ENCODE assay signal across 8 mouse cellular contexts in the genomic region with DNA sequence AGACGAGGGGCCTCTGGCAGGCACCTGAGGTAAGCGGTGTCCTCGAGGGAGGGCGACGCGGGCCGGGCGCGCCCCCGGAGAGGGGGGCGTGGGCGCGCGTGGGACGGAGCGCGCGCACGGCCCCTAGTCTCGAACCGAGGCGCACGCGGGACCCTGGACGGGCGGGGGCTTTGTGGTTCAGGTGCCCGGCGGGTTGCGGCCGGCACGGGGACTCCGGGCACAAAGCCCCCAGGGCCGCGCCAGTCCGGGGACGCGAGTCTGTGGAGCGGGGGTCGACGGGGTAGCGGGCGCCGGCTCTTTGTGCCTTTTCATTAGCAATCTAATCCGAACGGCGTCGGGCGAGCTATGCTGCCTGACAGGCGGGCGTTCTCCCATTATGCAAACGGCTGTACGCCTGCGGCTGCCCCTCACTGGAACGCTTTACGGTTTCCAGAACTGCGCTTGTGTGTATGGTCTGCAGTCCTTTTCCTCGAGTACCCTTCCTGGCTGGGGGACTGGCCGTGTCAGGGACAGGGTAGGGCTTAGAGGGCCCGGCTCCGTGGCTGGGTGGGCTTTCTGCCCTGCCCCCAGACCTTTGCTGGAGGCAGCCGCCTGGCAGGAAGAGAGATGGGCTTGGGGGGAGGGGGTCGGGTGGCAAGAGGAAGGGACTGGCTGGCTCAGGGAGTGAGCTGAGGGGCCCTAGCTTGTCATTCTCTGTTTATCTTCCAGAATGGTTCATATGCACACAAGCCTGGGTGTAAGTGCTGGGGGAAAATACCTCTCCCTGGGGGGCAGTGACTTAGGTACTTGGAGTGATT. TPM values are rescaled to one million over a fixed set of nuclear protein-coding genes. Genes with fewer than 3 reads are reported as not detected.
A peak's percentile ranks its signal among the peaks of the same experiment; 100 is the strongest.
DNase-seq lines count a peak whose midpoint lies in the region; ATAC-seq and TF ChIP-seq lines count a peak whose summit lies in the region.

No protein-coding gene starts in this region.

- peak overlapping the region; percentile 92 for H3K27ac ChIP-seq in hindbrain, postnatal 0 days

- under 1% methylated on average over 54 of the region's 62 CpGs for WGBS in hindbrain, postnatal 0 days

- H3K36me3 ChIP-seq in hindbrain, postnatal 0 days (ENCODE audit: insufficient read depth, low read length), result no peaks in the 10 kb centered on the region
- H3K36me3 ChIP-seq in megakaryocyte, embryonic 14.5 days (replicated peaks; ENCODE audit: low read length), result no peaks in the 10 kb centered on the region
- no peaks in the 10 kb centered on the region for H3K36me3 ChIP-seq in splenic B cell, adult 2 months (ENCODE audit: control insufficient read depth, insufficient read depth, low read length, poor library complexity, severe bottlenecking)

- H3K27me3 ChIP-seq in hindbrain, postnatal 0 days (ENCODE audit: insufficient read depth, low read length), result no peaks in the 10 kb centered on the region
- peaks cover 2% of the 10 kb centered on the region for H3K27me3 ChIP-seq in megakaryocyte, embryonic 14.5 days (replicated peaks)
- H3K27me3 ChIP-seq in splenic B cell, adult 2 months (ENCODE audit: control insufficient read depth, insufficient read depth, low read length, poor library complexity, severe bottlenecking), result no peaks in the 10 kb centered on the region

- peaks cover 18% of the 10 kb centered on the region for H3K4me1 ChIP-seq in hindbrain, postnatal 0 days (ENCODE audit: insufficient read depth, low read length)
- peaks cover 49% of the 10 kb centered on the region for H3K4me1 ChIP-seq in megakaryocyte, embryonic 14.5 days

- ATAC-seq in frontal cortex, adult (ENCODE audit: low TSS enrichment), result peak; percentile 46
- ATAC-seq in hindbrain, postnatal 0 days, result peak; percentile 82

- H3K9me3 ChIP-seq in hindbrain, postnatal 0 days (ENCODE audit: low read length), result no peaks in the 10 kb centered on the region
- H3K9me3 ChIP-seq in megakaryocyte, embryonic 14.5 days, result peaks cover 15% of the 10 kb centered on the region

- DNase-seq in layer of hippocampus, adult 11-12 months (ENCODE audit: low spot score), result peak; percentile 35
- no peak for DNase-seq in layer of hippocampus, adult 9-10 months (ENCODE audit: low spot score)
- DNase-seq in cerebellum, adult 11-12 months, result peak; percentile 48
- peak; percentile 75 for DNase-seq in hindbrain, postnatal 0 days (ENCODE audit: low spot score)
- peak; percentile 39 to 43 for DNase-seq in left cerebral cortex, postnatal 36 days (ENCODE audit: low spot score in 2 of 2)
- peak; percentile 43 for DNase-seq in splenic B cell, adult 2 months (ENCODE audit: low read depth, low spot score)

- H3K4me2 ChIP-seq in hindbrain, postnatal 0 days (ENCODE audit: low read depth, low read length), result peak overlapping the region; percentile 89

- no peak for TF ChIP-seq CTCF in hindbrain, postnatal 0 days (IDR thresholded peaks at IDR 0.05; ENCODE audit: low read depth)

- intact Hi-C loops in left cerebral cortex, postnatal 36 days (cut with DNase I), result loop anchor here (5.0 kb wide), 1 partner anchor 43 kb away; the partner anchor contains the start of gene Tmem191c

- peak overlapping the region; percentile 96 for H3K4me3 ChIP-seq in hindbrain, postnatal 0 days (ENCODE audit: low read length)
- peak overlapping the region; percentile 95 for H3K4me3 ChIP-seq in megakaryocyte, embryonic 14.5 days (replicated peaks)

- peak overlapping the region; percentile 97 for H3K9ac ChIP-seq in hindbrain, postnatal 0 days (replicated peaks; ENCODE audit: low read length)

RNA-seq across cellular contexts. Expression of gene Hic2, which starts 0.5 kb away (rescaled TPM):
- total RNA-seq in hindbrain, postnatal 0 days (2014; rRNA removed), result 10.0 and 13.1 TPM in 2 replicates
- 4.7 and 5.1 TPM in 2 replicates for polyA plus RNA-seq in hindbrain, postnatal 0 days (2015; fragmentation: Nextera tagmentation; extraction: Ambion mirVana)
- 1 to 10 TPM; 5.3 to 5.4 TPM for total RNA-seq in left cerebral cortex, postnatal 36 days (2021)
- polyA plus RNA-seq in megakaryocyte, embryonic 14.5 days (2012; ENCODE audit: insufficient read depth, low replicate concordance), result 1.8 and 3.3 TPM in 2 replicates

RNA-seq across cellular contexts. Expression of gene Rimbp3, which starts 25.5 kb away (rescaled TPM):
- total RNA-seq in hindbrain, postnatal 0 days (2014; rRNA removed), result 1.9 and 4.3 TPM in 2 replicates
- 1.0 and 1.3 TPM in 2 replicates for polyA plus RNA-seq in hindbrain, postnatal 0 days (2015; fragmentation: Nextera tagmentation; extraction: Ambion mirVana)
- total RNA-seq in left cerebral cortex, postnatal 36 days (2021), result 1 to 10 TPM; 1.7 to 2.0 TPM
- polyA plus RNA-seq in megakaryocyte, embryonic 14.5 days (2012; ENCODE audit: insufficient read depth, low replicate concordance), result 0.32 TPM in 1 of 2 replicates, not detected in the other

RNA-seq across cellular contexts. Expression of gene Ube2l3, which starts 31.5 kb away (rescaled TPM):
- 82.7 and 93.6 TPM in 2 replicates for total RNA-seq in hindbrain, postnatal 0 days (2014; rRNA removed)
- polyA plus RNA-seq in hindbrain, postnatal 0 days (2015; fragmentation: Nextera tagmentation; extraction: Ambion mirVana), result 325 and 326 TPM in 2 replicates
- total RNA-seq in left cerebral cortex, postnatal 36 days (2021), result 100 to 1,000 TPM; 123 to 145 TPM
- polyA plus RNA-seq in megakaryocyte, embryonic 14.5 days (2012; ENCODE audit: insufficient read depth, low replicate concordance), result 103 and 123 TPM in 2 replicates

RNA-seq across cellular contexts. Expression of gene Tmem191c, which starts 42.0 kb away (rescaled TPM):
- 65.0 and 76.9 TPM in 2 replicates for total RNA-seq in hindbrain, postnatal 0 days (2014; rRNA removed)
- 112 and 125 TPM in 2 replicates for polyA plus RNA-seq in hindbrain, postnatal 0 days (2015; fragmentation: Nextera tagmentation; extraction: Ambion mirVana)
- 100 to 1,000 TPM; 102 to 115 TPM for total RNA-seq in left cerebral cortex, postnatal 36 days (2021)
- polyA plus RNA-seq in megakaryocyte, embryonic 14.5 days (2012; ENCODE audit: insufficient read depth, low replicate concordance), result 11.8 and 13.2 TPM in 2 replicates
